Mouse (Mus musculus) kidney, postnatal 0 days (tissue): ENCODE measurements around the gene Pheta1. TPM values are rescaled to one million over a fixed set of nuclear protein-coding genes. Genes with fewer than 3 reads are reported as not detected.

ENCODE experiments used
- ATAC-seq: fragments of 200-750 bp; cut with Nextera tagmentation; replicated peaks from 2 replicates; pipeline ENCODE4 v1.8.0; 2017; ENCODE audit warnings: low read depth, moderate number of reproducible peaks, moderate TSS enrichment, moderate library complexity; ENCODE audit not compliant: low FRiP score
- DNase-seq: peaks from one replicate; pipeline ENCODE4 v3.0.0-alpha.2; 2016; ENCODE audit warnings: low spot score
- H3K27ac ChIP-seq: fragments of 300-500 bp; sonication (generic); 2 replicates; pipeline ENCODE4 v1.5.1; 2014; ENCODE audit warnings: mild to moderate bottlenecking
- H3K27me3 ChIP-seq: fragments of 300-500 bp; sonication (generic); 2 replicates; pipeline ENCODE4 v1.6.1; 2014; ENCODE audit warnings: low read length, mixed read lengths; ENCODE audit not compliant: insufficient read depth
- H3K36me3 ChIP-seq: fragments of 300-500 bp; sonication (generic); 2 replicates; pipeline ENCODE4 v1.6.1; 2014; ENCODE audit warnings: low read length, mixed read lengths; ENCODE audit not compliant: insufficient read depth
- H3K4me1 ChIP-seq: fragments of 300-500 bp; sonication (generic); replicated peaks from 2 replicates; pipeline ENCODE4 v1.6.1; 2014; ENCODE audit warnings: antibody characterized with exemption, low read length, mixed read lengths; ENCODE audit not compliant: insufficient read depth
- H3K4me2 ChIP-seq: fragments of 300-500 bp; sonication (generic); 2 replicates; pipeline ENCODE4 v1.6.1; 2014; ENCODE audit warnings: mild to moderate bottlenecking, low read length, moderate library complexity, mixed read lengths
- H3K4me3 ChIP-seq: fragments of 300-500 bp; sonication (generic); replicated peaks from 2 replicates; pipeline ENCODE4 v1.5.1; 2014; ENCODE audit warnings: low read depth, low read length
- H3K9ac ChIP-seq: fragments of 300-500 bp; sonication (generic); 2 replicates; pipeline ENCODE4 v1.6.1; 2014; ENCODE audit warnings: low read depth, low read length
- H3K9me3 ChIP-seq: fragments of 300-500 bp; sonication (generic); replicated peaks from 2 replicates; pipeline ENCODE4 v1.6.1; 2016; ENCODE audit warnings: low read length, inconsistent platforms, mixed read lengths
- CTCF ChIP-seq: IDR thresholded peaks from 2 replicates; pipeline ENCODE4 v1.5.1; 2016; ENCODE audit warnings: antibody characterized with exemption, low read depth, mild to moderate bottlenecking, moderate library complexity
- WGBS: fragments of 180-500 bp; shearing (Covaris S2); extraction: QIAGEN DNeasy Blood & Tissue Kit; methylation state at CpG from one replicate; pipeline ENCODE4 v1.1.7; 2014; 5-methylcytosine and 5-hydroxymethylcytosine counted together
- polyA plus RNA-seq: library from polyadenylated mRNA; unstranded; fragments of >200 nt; fragmentation: Nextera tagmentation; extraction: Ambion mirVana; gene quantifications from 2 replicates; pipeline ENCODE4 v1.2.1, GENCODE M21; 2015

Pheta1 gene
- polyA plus RNA-seq, 1 experiment from 2014 or later: 25.7 TPM

DNA sequence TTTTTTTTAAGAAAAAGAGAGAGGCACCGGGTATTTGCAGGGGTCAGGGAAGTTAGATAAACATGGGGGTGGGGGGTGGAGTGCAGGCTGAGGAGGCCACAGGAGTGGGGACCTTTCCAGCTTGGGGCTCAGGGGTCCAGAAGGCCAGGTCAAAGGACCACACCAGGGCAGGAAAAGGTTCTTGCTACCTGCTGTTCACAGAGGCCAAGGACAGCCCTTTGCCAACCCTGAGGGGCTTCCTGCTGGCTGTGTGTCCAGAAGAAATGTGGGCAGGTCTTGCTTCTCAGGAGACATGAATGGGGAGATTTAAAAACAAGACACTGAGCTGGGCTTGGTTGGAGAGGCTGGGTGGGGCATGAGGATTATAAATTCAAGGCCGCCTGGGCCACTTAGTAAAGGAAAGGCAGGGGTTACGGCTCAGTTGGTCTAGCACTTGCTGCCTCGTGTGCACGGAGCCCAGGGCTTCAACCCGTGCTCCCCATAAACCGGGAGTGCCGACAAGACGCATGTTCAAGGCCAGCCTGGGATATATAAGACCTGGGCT is 41.1 kb downstream of the Pheta1 start:
- no peak overlapping the region for H3K4me3 ChIP-seq
- DNase-seq: no peak
- H3K9ac ChIP-seq: no peak overlapping the region
- no peaks in the 10 kb centered on the region for H3K9me3 ChIP-seq
- WGBS: 32% methylated on average over 9 of the region's 9 CpGs
- H3K36me3 ChIP-seq: no peaks in the 10 kb centered on the region
- no peaks in the 10 kb centered on the region for H3K27me3 ChIP-seq
- H3K4me2 ChIP-seq: no peak overlapping the region
- no peak for TF ChIP-seq CTCF
- H3K27ac ChIP-seq: no peak overlapping the region
- H3K4me1 ChIP-seq: no peaks in the 10 kb centered on the region
- no peak for ATAC-seq

DNA sequence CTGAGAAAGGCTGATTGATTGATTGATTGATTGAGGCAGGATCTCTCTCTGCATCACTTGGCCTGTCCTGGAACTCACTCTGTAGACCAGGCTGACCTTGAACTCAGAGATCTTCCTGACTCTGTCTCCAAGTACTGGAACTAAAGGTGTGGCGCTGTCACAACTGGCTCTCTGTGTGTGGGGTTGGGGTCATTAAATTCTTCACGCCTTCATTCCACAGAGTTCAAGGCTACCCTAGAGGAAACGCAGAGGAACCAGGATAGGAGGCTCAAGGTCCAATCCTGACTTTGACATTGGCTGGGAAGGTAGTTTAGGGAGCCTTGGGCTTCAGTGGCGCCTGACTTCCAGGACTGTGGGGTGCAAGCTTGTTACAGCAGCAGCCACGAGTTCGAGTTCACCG is 42.1 kb downstream of the Pheta1 start:
- 91% methylated on average over 7 of the region's 7 CpGs for WGBS
- no peak for ATAC-seq
- no peak overlapping the region for H3K9ac ChIP-seq

DNA sequence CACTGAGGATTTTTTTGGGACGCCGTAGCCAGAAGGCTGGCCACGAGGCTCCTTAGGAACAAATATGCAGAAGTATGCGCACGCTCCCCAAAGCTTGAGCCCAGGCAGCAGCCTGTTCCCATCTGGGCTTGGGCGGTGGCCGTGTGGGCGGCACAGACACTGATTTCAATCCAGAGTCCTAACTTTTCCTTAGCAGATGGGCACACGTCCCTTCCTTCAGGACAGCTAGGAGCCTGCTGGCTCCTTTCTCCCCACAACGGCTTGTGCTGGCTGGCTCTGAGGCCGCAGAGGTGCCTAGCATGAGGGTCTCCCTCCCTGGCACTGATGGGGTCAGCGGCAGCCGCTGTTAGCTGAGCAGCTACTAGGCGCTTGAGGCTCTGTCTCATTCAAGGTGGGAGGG is 43.5 kb downstream of the Pheta1 start:
- 80% methylated on average over 14 of the region's 14 CpGs for WGBS
- Histone ChIP-seq H3K9me3 (no peaks in the 10 kb centered on the region), H3K9ac (no peak overlapping the region)

More for the DNA sequence above, 42.1 kb downstream of the Pheta1 start:
- Histone ChIP-seq H3K27ac (no peak overlapping the region), H3K27me3 (no peaks in the 10 kb centered on the region), H3K9me3 (no peaks in the 10 kb centered on the region), H3K36me3 (no peaks in the 10 kb centered on the region), H3K4me2 (no peak overlapping the region), H3K4me3 (no peak overlapping the region), H3K4me1 (peaks cover 4% of the 10 kb centered on the region; the same call in 1 of the 2 replicates)
- DNase-seq: no peak
- no peak for TF ChIP-seq CTCF

DNA sequence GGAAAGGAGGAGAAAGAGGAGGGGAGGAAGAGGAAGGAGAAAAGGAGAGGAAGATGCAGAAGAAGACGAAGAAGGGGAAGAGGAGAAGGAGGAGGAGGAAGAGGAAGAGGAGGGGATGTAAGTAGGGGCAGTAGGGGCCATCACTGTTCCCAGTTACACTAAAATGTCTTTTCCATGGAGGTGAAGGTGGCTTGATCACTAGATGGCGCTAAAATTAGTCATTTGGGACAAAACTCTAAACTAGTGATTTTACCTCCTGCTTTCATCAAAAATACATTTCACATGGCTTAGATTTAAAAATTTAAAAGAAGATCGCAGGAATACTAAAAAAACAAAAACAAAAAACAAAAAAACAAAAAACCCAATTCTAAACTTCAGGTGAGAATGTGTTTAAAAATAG is 44.8 kb downstream of the Pheta1 start:
- Histone ChIP-seq H3K27me3 (no peaks in the 10 kb centered on the region), H3K4me2 (no peak overlapping the region), H3K9me3 (no peaks in the 10 kb centered on the region), H3K36me3 (no peaks in the 10 kb centered on the region), H3K4me1 (peaks cover 5% of the 10 kb centered on the region; the same call in 1 of the 2 replicates), H3K9ac (no peak overlapping the region), H3K4me3 (no peak overlapping the region), H3K27ac (no peak overlapping the region)
- TF ChIP-seq CTCF: peak; percentile 63
- DNase-seq (peak; percentile 60), ATAC-seq (no peak)
- whole genome bisulfite sequencing: 36% methylated on average over 3 of the region's 3 CpGs

More for the DNA sequence above, 43.5 kb downstream of the Pheta1 start:
- Histone ChIP-seq H3K4me2 (no peak overlapping the region), H3K36me3 (no peaks in the 10 kb centered on the region), H3K27ac (no peak overlapping the region), H3K27me3 (no peaks in the 10 kb centered on the region), H3K4me3 (no peak overlapping the region), H3K4me1 (peaks cover 5% of the 10 kb centered on the region; the same call in 1 of the 2 replicates)
- no peak for ATAC-seq
- no peak for DNase-seq
- TF ChIP-seq CTCF: no peak

DNA sequence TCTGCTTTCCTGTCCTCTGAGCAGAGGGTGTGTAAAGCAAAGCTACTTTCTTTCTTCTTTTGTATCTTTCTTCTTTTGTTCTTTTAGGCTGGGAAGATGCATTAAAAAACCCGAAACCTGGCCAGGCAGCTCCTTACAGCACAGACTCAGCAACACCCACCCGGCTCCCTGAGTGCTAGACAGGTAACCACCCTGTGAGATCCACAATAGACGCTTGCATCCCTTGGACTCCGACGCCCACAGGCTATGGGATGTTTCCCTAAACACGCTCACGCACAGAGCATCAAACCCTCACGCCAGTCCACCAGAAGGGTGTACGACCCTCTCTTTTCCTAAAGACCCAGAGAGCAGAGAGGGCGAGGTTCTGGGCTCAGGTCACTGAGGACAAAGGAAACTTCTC is 45.9 kb downstream of the Pheta1 start:
- Histone ChIP-seq H3K27me3 (no peaks in the 10 kb centered on the region), H3K9me3 (no peaks in the 10 kb centered on the region), H3K36me3 (no peaks in the 10 kb centered on the region), H3K4me2 (no peak overlapping the region), H3K4me3 (no peak overlapping the region), H3K4me1 (peaks cover 5% of the 10 kb centered on the region; the same call in 1 of the 2 replicates), H3K27ac (no peak overlapping the region), H3K9ac (no peak overlapping the region)
- no peak for ATAC-seq
- no peak for TF ChIP-seq CTCF
- WGBS: 58% methylated on average over 10 of the region's 10 CpGs
- DNase-seq: no peak

GRCm38 (mm10) chr5:121895117-121895756 is 46.5 kb downstream of the Pheta1 start:
- H3K4me2 ChIP-seq: no peak overlapping the region; the same call in 1 of the 2 replicates
- no peaks in the 10 kb centered on the region for H3K36me3 ChIP-seq
- no peaks in the 10 kb centered on the region for H3K9me3 ChIP-seq
- WGBS: 19% methylated on average over 24 of the region's 24 CpGs
- H3K27me3 ChIP-seq: no peaks in the 10 kb centered on the region
- ATAC-seq (no peak), DNase-seq (no peak)
- no peak overlapping the region for H3K27ac ChIP-seq
- H3K4me3 ChIP-seq: no peak overlapping the region
- no peak overlapping the region for H3K9ac ChIP-seq
- no peak for TF ChIP-seq CTCF
- peaks cover 5% of the 10 kb centered on the region; the same call in 1 of the 2 replicates for H3K4me1 ChIP-seq
